Mouse (Mus musculus): ENCODE data around the gene Gm45753. TPM values are rescaled to one million over a fixed set of nuclear protein-coding genes. Genes with fewer than 3 reads are reported as not detected.
A peak's percentile ranks its signal among the peaks of the same experiment; 100 is the strongest.

Gene Gm45753
- not detected in 2 replicates for polyA plus RNA-seq (2014; fragmentation: Nextera tagmentation; extraction: Ambion mirVana)

DNA sequence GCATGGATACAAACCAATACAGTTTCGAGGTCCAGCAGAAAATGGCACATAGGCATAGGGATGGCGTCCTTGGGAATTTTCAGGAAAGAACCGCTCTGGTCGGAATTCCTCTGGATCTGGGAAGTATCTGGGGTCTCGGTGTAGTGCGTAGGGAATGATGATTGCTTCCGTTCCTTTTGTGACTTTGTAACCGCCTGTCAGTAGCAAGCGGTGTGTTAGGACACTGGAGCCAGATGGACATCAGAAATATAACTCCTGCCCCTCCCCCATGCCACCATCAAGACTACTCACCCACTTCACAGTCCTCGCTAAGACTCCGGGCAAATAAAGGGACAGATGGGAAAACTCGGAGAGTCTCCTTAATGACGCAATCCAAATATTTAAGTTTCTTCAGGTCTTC, at the start of gene Gm45753:
Gene Gm45753 (minus strand): TSS at position 101 of the 400 bp plus-strand sequence.
- H3K4me2 ChIP-seq (ENCODE audit: low read length), result no peak within 1 kb of the TSS
- H3K9ac ChIP-seq (ENCODE audit: low read length), result no peak within 1 kb of the TSS
- no peaks in the 10 kb centered on the region for H3K36me3 ChIP-seq (ENCODE audit: control insufficient read depth, insufficient read depth, low read length)
- 86% methylated on average over 13 of the region's 13 CpGs for WGBS
- H3K4me1 ChIP-seq (ENCODE audit: control insufficient read depth in 2 of 2, insufficient read depth in 2 of 2, low read length in 2 of 2), result no peaks in the 10 kb centered on the region
- no peak within 1 kb of the TSS for H3K4me3 ChIP-seq (ENCODE audit: control insufficient read depth in 1 of 2, insufficient read depth in 1 of 2, low read depth in 1 of 2, low read length in 2 of 2)
- no peaks in the 10 kb centered on the region for H3K27me3 ChIP-seq (ENCODE audit: control insufficient read depth, insufficient read depth, low read length)
- H3K9me3 ChIP-seq (ENCODE audit: control insufficient read depth, low read length), result no peaks in the 10 kb centered on the region
- H3K27ac ChIP-seq (replicated peaks in 1 of 2; ENCODE audit: control insufficient read depth in 1 of 2, insufficient read depth in 1 of 2, low read depth in 2 of 2, low read length in 2 of 2), result no peak within 1 kb of the TSS
- ATAC-seq (ENCODE audit: insufficient number of reproducible peaks, insufficient read depth, low FRiP score, low read depth), result no peak

- H3K4me1 ChIP-seq (ENCODE audit: control insufficient read depth in 2 of 2, insufficient read depth in 2 of 2, low read length in 2 of 2), result 0 out of 4 replicates have a peak, but pooled peaks cover 0 to 6% of the 10 kb centered on the region in 2 experiments
- no peaks in the 10 kb centered on the region for H3K27me3 ChIP-seq (ENCODE audit: control insufficient read depth, insufficient read depth, low read length)
- ATAC-seq (ENCODE audit: insufficient number of reproducible peaks, insufficient read depth, low FRiP score, low read depth), result no peak
- no peak overlapping the region for H3K4me2 ChIP-seq (ENCODE audit: low read length)
- no peak overlapping the region for H3K27ac ChIP-seq (replicated peaks in 1 of 2; ENCODE audit: control insufficient read depth in 1 of 2, insufficient read depth in 1 of 2, low read depth in 2 of 2, low read length in 2 of 2)
- 0 out of 2 replicates have a peak, but pooled peaks cover 5% of the 10 kb centered on the region for H3K36me3 ChIP-seq (ENCODE audit: control insufficient read depth, insufficient read depth, low read length)
- no peak overlapping the region for H3K4me3 ChIP-seq (ENCODE audit: control insufficient read depth in 1 of 2, insufficient read depth in 1 of 2, low read depth in 1 of 2, low read length in 2 of 2)
- WGBS, result 83% methylated on average over 6 of the region's 6 CpGs
- no peaks in the 10 kb centered on the region for H3K9me3 ChIP-seq (ENCODE audit: control insufficient read depth, low read length)
- no peak overlapping the region for H3K9ac ChIP-seq (ENCODE audit: low read length)
These were observed 47.5 kb upstream of the Gm45753 start for GRCm38 (mm10) chr8:45355809-45356208.

- H3K9me3 ChIP-seq (ENCODE audit: control insufficient read depth, low read length), result no peaks in the 10 kb centered on the region
- H3K4me2 ChIP-seq (ENCODE audit: low read length), result no peak overlapping the region
- H3K27ac ChIP-seq (replicated peaks in 1 of 2; ENCODE audit: control insufficient read depth in 1 of 2, insufficient read depth in 1 of 2, low read depth in 2 of 2, low read length in 2 of 2), result no peak overlapping the region
- WGBS, result 13% methylated on average over 6 of the region's 6 CpGs
- H3K27me3 ChIP-seq (ENCODE audit: control insufficient read depth, insufficient read depth, low read length), result no peaks in the 10 kb centered on the region
- H3K4me1 ChIP-seq (ENCODE audit: control insufficient read depth in 2 of 2, insufficient read depth in 2 of 2, low read length in 2 of 2), result no peaks in the 10 kb centered on the region
- no peak overlapping the region for H3K9ac ChIP-seq (ENCODE audit: low read length)
- 0 out of 2 replicates have a peak, but pooled peaks have one; percentile 50 for ATAC-seq (ENCODE audit: insufficient number of reproducible peaks, insufficient read depth, low FRiP score, low read depth)
- no peak overlapping the region for H3K4me3 ChIP-seq (ENCODE audit: control insufficient read depth in 1 of 2, insufficient read depth in 1 of 2, low read depth in 1 of 2, low read length in 2 of 2)
- H3K36me3 ChIP-seq (ENCODE audit: control insufficient read depth, insufficient read depth, low read length), result 0 out of 2 replicates have a peak, but pooled peaks cover 3% of the 10 kb centered on the region
These were observed 36.8 kb upstream of the Gm45753 start for GRCm38 (mm10) chr8:45345031-45345430.

- Histone ChIP-seq H3K4me2 (ENCODE audit: low read length) (no peak overlapping the region), H3K27me3 (ENCODE audit: control insufficient read depth, insufficient read depth, low read length) (no peaks in the 10 kb centered on the region), H3K9ac (ENCODE audit: low read length) (no peak overlapping the region), H3K9me3 (ENCODE audit: control insufficient read depth, low read length) (no peaks in the 10 kb centered on the region), H3K4me3 (ENCODE audit: control insufficient read depth in 1 of 2, insufficient read depth in 1 of 2, low read depth in 1 of 2, low read length in 2 of 2) (no peak overlapping the region), H3K36me3 (ENCODE audit: control insufficient read depth, insufficient read depth, low read length) (0 out of 2 replicates have a peak, but pooled peaks cover 3% of the 10 kb centered on the region), H3K27ac (replicated peaks in 1 of 2; ENCODE audit: control insufficient read depth in 1 of 2, insufficient read depth in 1 of 2, low read depth in 2 of 2, low read length in 2 of 2) (no peak overlapping the region), H3K4me1 (ENCODE audit: control insufficient read depth in 2 of 2, insufficient read depth in 2 of 2, low read length in 2 of 2) (no peaks in the 10 kb centered on the region)
- ATAC-seq (ENCODE audit: insufficient number of reproducible peaks, insufficient read depth, low FRiP score, low read depth), result no peak
- 91% methylated on average over 8 of the region's 8 CpGs for WGBS
These were observed 36.0 kb upstream of the Gm45753 start for GRCm38 (mm10) chr8:45344298-45344697.

GRCm38 (mm10) chr8:45341630-45342628, 33.7 kb upstream of the Gm45753 start:
- H3K4me3 ChIP-seq (ENCODE audit: control insufficient read depth in 1 of 2, insufficient read depth in 1 of 2, low read depth in 1 of 2, low read length in 2 of 2), result no peak overlapping the region

GRCm38 (mm10) chr8:45333493-45333892, 25.2 kb upstream of the Gm45753 start:
- Histone ChIP-seq H3K4me1 (ENCODE audit: control insufficient read depth in 2 of 2, insufficient read depth in 2 of 2, low read length in 2 of 2) (peaks cover 3 to 5% of the 10 kb centered on the region in 2 experiments; a peak in 1 of 4 replicates), H3K9ac (ENCODE audit: low read length) (peak overlapping the region; percentile 65), H3K4me3 (ENCODE audit: control insufficient read depth in 1 of 2, insufficient read depth in 1 of 2, low read depth in 1 of 2, low read length in 2 of 2) (peak overlapping the region; percentile 56 to 71), H3K27ac (replicated peaks in 1 of 2; ENCODE audit: control insufficient read depth in 1 of 2, insufficient read depth in 1 of 2, low read depth in 2 of 2, low read length in 2 of 2) (no peak overlapping the region), H3K36me3 (ENCODE audit: control insufficient read depth, insufficient read depth, low read length) (no peaks in the 10 kb centered on the region), H3K27me3 (ENCODE audit: control insufficient read depth, insufficient read depth, low read length) (no peaks in the 10 kb centered on the region), H3K9me3 (ENCODE audit: control insufficient read depth, low read length) (no peaks in the 10 kb centered on the region), H3K4me2 (ENCODE audit: low read length) (peak overlapping the region; percentile 77)
- no peak for ATAC-seq (ENCODE audit: insufficient number of reproducible peaks, insufficient read depth, low FRiP score, low read depth)
- WGBS, result 4% methylated on average over 8 of the region's 8 CpGs

More at GRCm38 (mm10) chr8:45341630-45342628, 33.7 kb upstream of the Gm45753 start:
- Histone ChIP-seq H3K4me2 (ENCODE audit: low read length) (no peak overlapping the region), H3K27ac (replicated peaks in 1 of 2; ENCODE audit: control insufficient read depth in 1 of 2, insufficient read depth in 1 of 2, low read depth in 2 of 2, low read length in 2 of 2) (no peak overlapping the region), H3K9ac (ENCODE audit: low read length) (no peak overlapping the region), H3K9me3 (ENCODE audit: control insufficient read depth, low read length) (no peaks in the 10 kb centered on the region), H3K27me3 (ENCODE audit: control insufficient read depth, insufficient read depth, low read length) (no peaks in the 10 kb centered on the region), H3K4me1 (ENCODE audit: control insufficient read depth in 2 of 2, insufficient read depth in 2 of 2, low read length in 2 of 2) (no peaks in the 10 kb centered on the region), H3K36me3 (ENCODE audit: control insufficient read depth, insufficient read depth, low read length) (no peaks in the 10 kb centered on the region)
- ATAC-seq (ENCODE audit: insufficient number of reproducible peaks, insufficient read depth, low FRiP score, low read depth), result no peak
- WGBS, result 88% methylated on average over 12 of the region's 12 CpGs

DNA sequence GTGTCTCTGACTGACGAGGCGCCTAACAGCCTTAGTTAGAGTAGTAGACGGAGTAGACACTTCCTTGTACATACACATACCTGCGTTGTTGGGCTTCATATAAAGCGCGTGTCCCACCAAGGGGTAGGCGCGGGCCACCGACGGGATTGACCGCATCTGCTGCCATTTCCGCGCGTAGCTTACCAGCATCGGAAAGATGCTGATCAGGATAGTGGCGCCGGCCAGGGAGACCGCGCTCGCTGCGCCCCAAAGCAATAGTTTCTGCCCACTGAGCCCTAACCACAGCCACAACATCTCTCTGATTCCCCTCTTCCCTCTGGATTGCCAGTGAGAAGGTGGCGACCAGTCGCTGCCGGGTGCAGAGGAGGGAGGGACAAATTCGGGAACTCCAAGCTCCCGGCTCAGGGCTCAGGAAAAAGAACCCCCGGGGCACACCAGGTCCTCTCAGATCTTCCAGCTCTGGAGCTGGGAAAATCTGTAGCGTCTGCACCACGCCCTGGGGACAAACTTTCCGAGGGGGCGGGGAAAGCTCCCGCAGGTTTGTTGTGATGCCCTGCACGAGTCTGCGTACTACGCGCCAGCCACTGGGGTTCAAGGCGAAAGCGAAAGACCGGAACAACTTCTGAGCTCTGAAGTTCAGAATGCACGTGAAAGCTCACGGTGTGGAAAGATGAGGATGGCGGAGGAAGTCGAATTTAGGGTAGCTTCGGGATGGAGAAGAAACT, 24.6 kb upstream of the Gm45753 start, which contains the start of gene Cyp4v3:
Gene Cyp4v3 (minus strand): TSS at position 532 of the 725 bp plus-strand sequence.
- WGBS, result under 1% methylated on average over 44 of the region's 44 CpGs
- H3K36me3 ChIP-seq (ENCODE audit: control insufficient read depth, insufficient read depth, low read length), result no peaks in the 10 kb centered on the region
- peak within 1 kb of the TSS; percentile 56 to 71 for H3K4me3 ChIP-seq (ENCODE audit: control insufficient read depth in 1 of 2, insufficient read depth in 1 of 2, low read depth in 1 of 2, low read length in 2 of 2)
- peak within 1 kb of the TSS; percentile 65 for H3K9ac ChIP-seq (ENCODE audit: low read length)
- ATAC-seq (ENCODE audit: insufficient number of reproducible peaks, insufficient read depth, low FRiP score, low read depth), result peak; percentile 56
- H3K27me3 ChIP-seq (ENCODE audit: control insufficient read depth, insufficient read depth, low read length), result no peaks in the 10 kb centered on the region
- peaks cover 3 to 5% of the 10 kb centered on the region in 2 experiments; a peak in 1 of 4 replicates for H3K4me1 ChIP-seq (ENCODE audit: control insufficient read depth in 2 of 2, insufficient read depth in 2 of 2, low read length in 2 of 2)
- H3K9me3 ChIP-seq (ENCODE audit: control insufficient read depth, low read length), result no peaks in the 10 kb centered on the region
- no peak within 1 kb of the TSS for H3K27ac ChIP-seq (replicated peaks in 1 of 2; ENCODE audit: control insufficient read depth in 1 of 2, insufficient read depth in 1 of 2, low read depth in 2 of 2, low read length in 2 of 2)
- peak within 1 kb of the TSS; percentile 77 for H3K4me2 ChIP-seq (ENCODE audit: low read length)
